Mouse (Mus musculus): ENCODE data around the gene Gm20388.
A peak's percentile ranks its signal among the peaks of the same experiment; 100 is the strongest.

The Gm20388 gene

GRCm38 (mm10) chr8:122635878-122636802 lies 2725.5 kb downstream of the Gm20388 start:
- no peak for DNase-seq (ENCODE audit: low read depth, low spot score)

DNA sequence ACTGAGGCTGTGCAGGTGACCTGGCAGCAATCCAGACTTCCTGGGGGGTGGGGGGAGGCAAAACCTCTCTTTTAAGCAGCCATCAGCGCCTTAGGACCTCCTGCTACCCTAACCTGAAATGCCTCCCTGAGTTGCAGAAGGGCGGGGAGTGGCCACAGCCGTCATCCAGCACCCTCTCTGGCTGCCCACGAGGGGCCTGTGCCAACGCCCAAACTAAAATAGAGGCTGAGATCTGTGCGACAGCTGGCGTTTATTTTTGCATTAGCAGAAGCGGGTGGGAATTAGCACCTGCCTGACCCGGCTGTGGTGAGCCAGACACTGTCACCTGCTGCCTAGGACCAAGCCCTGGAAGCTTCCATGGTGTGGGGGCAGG lies 2726.1 kb downstream of the Gm20388 start:
- no peak for DNase-seq (ENCODE audit: low read depth, low spot score)

DNA sequence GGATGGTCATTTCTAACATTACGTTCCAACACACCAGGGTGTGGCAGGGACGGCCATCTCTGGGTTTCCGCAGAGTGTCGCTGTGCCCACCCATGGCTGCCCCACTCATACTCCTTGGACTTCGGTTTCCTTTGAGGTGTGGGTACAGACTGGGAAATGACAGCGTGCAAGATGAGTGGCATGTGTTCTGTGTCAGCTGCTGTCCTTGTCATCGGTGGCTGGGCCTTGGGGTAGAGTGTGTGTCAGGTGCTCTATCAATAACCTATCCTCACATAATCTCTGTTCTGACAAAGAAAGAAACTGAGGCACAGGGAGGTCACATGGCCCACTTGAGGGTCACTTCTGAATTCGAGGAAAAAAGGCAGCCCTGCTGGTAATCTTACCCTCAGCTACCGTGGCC lies 2726.6 kb downstream of the Gm20388 start:
- no peak for DNase-seq (ENCODE audit: low read depth, low spot score)

GRCm38 (mm10) chr8:122638601-122639000 lies 2728.0 kb downstream of the Gm20388 start:
- DNase-seq (ENCODE audit: low read depth, low spot score): no peak

GRCm38 (mm10) chr8:122639521-122640248 lies 2729.0 kb downstream of the Gm20388 start:
- DNase-seq (ENCODE audit: low read depth, low spot score): no peak

DNA sequence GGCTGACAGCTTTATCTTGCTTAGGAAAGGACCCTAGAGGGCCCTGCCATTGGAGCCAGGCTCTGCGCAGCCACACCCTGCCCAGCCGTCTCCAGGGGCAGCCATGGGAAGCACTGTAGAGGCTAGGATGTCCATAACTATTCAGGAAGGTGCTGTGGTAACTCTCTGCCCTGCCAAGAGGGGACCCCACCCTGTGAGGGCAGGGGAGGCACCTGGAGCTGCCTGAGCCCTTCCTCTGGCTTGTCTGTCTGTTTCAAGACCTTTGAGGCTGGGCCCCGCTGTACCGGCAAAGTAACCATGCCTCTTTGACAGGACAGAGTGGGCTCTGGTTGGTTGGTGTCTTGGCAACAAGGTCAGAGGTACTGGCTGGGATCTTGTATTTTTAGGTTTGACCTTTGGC lies 2730.2 kb downstream of the Gm20388 start:
- no peak for DNase-seq (ENCODE audit: low read depth, low spot score)

DNA sequence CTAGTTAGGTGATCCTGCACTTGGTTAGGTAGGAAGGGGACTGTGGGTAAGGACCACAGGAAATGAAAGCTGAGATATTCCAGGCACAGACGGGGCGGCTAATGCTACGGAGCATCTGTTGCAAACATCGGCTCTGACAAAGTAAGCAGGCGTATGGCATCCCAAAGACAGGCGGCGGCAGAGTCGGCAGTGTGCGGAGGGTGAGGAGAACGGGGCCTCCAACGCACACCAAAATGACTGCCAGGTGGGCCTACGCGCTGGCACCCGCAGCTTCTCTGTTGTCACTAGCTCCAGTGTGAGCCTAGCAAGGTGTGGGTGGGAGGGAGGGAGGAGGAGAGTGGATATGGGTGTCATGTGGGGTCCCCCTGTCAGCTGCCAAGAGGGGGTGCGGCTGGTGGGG lies 2730.8 kb downstream of the Gm20388 start:
- no peak for DNase-seq (ENCODE audit: low read depth, low spot score)

DNA sequence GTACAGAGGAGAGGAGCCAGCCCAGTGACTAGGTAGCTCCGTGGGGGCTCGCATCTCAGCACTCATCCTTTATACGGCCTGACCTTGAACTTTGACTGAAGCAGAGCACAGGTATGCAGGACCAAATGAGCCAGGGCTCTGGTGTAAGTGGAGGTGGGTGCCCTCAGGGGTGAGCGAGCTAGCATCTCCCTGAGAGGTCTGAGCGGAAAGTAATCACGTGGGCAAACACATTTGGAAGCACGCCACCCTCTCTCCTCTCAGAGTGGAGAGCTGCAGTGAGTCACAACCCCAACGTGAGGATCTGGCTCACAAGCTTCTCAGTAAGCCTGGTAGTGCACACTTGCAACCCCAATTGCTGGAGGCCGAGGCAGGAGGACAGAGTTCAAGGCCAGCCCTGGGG lies 2731.4 kb downstream of the Gm20388 start:
- DNase-seq (ENCODE audit: low read depth, low spot score): no peak

DNA sequence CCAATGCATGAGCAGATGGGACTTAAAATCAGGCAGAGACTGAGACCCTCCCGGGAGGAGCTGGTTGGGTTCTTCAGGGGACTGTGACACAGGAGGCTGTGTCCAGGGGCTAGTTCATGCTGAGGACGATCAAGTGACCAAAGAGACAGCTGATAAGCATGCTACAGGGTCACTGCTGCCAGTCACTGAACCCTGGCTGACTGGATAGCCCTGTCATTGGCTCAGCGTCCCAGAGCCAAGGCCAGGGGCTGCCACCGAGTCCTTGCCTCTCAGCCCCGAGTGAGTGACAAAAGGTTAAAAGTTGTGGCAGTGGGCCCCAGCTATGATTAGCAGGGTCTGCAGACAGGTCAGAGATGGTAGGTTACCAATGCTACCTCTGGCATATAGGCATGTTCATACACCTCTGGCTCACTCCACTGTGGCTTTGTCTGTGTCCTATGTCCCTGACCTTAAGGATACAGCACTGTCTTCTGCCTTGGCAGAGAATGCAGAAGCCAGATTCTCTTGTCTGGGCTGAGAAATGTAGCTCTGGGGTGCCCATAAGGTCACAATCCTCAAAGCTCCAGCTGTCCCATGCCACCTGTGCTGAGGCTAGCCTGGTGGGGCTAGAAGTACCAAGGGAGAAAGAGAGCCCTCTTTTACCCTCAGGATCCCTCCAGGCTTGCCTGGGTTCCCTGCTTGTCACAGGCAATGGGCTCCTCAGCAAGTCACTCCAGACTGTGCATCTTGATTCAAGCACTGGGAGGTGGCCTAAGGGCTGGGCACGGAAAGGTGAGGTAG lies 2733.7 kb downstream of the Gm20388 start:
- DNase-seq (ENCODE audit: low read depth, low spot score): no peak

DNA sequence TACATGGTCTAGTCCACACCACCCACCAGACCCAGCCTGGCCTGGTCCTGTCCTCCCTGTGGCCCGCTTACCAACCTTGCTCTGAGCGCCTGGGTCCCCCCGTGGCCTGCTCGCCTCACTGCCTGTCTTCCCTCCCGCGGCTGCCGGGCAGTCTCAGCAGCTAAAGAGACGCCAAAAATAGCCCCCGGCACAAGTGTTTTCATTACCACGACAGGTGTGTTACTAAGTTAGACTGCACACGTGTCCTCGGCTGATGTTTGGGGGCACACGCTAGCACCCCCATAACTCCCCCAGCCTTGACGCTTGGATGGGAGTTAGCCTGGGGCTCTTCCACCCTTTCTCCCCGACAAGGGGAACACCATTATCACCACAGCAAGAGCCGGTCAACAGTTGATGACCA lies 2735.7 kb downstream of the Gm20388 start:
- DNase-seq (ENCODE audit: low read depth, low spot score): no peak

- no peak for DNase-seq (ENCODE audit: low read depth, low spot score)
Observed at GRCm38 (mm10) chr8:122648192-122648970, 2737.7 kb downstream of the Gm20388 start.

GRCm38 (mm10) chr8:122651326-122651921 lies 2740.8 kb downstream of the Gm20388 start:
- no peak for DNase-seq (ENCODE audit: low read depth, low spot score)

DNA sequence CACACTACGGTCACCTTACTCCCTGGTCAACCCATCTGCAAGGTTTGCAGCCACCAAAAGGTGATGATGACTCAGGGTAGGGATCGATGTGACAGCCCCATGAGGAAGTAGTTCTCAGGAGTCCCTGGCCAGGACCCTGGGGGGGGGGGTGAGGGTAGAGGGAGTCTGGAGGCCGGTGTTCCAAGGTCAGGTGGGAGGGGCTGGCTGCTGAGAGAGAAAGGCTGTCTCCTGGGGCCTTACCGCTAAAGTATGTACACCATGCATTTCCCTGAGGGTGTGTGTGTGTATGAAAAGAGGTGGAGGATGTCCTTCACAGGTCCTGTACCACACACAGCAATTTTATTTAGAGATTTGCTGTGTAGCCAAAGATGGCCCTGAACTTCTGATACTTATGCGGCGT lies 2742.0 kb downstream of the Gm20388 start:
- no peak for DNase-seq (ENCODE audit: low read depth, low spot score)

DNA sequence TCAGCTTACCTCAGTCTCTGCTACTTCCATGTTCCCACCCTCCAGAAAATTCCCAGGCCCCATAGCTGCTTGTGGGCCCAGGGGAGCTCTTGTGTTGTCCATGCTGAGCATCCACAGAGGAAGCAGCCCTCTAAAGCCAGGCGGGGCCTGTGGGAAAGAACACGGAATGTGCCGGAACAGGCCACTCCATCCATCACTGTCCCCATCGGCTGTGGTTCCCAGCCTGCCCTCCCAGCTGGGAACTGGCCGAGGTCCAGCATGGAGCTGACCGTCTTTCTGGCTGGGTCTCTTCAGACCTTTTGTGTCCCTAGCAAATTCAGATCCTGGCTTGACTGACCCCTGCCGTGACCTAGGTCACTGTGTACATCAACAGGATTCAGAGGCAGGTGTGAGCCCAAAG lies 2744.1 kb downstream of the Gm20388 start:
- DNase-seq (ENCODE audit: low read depth, low spot score): no peak

DNA sequence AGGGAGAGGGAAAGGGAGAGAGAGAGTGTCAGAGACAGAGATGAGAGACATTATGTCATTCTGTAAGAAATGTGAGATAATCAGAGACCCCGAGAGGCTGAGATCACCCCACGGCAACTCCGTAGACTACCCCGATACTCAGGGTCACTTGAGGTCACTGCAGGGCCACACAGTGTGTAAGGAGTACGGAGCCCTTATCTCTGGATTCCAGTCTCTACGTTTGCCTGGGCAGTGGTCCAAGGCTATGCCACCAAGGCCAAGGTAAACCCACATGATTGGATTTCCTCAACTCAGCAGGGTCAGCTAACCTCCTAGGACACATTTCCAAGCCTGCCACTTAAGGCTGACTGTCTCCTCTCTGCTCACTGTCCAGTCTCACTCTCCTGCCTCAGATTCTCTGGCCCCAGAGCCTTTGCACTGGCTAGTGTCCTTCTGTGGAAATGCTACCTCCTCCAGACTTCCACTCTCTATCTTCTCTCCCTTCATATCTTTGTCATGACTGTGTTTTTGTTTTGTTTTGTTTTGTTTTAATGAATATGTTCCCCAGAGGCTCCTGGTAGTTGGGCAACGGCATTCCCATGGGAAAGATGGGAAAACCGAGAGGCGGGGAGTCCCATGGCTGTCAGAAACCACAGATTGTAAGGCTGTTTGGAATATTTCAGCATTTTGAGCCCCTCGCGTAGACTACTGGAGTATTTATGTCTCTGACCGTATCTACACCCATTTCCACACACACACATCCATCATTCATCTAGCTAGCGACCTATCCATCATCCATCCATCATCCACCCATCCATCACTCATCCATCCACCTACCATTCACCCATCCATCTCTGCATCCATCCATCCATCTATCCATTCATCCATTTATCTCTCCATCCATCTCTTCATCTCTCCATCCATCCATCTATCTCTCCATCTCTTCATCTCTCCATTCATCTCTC lies 2745.7 kb downstream of the Gm20388 start:
- no peak for DNase-seq (ENCODE audit: low read depth, low spot score)

- no peak for DNase-seq (ENCODE audit: low read depth, low spot score)
Observed at GRCm38 (mm10) chr8:122658149-122658806, 2747.6 kb downstream of the Gm20388 start.

DNA sequence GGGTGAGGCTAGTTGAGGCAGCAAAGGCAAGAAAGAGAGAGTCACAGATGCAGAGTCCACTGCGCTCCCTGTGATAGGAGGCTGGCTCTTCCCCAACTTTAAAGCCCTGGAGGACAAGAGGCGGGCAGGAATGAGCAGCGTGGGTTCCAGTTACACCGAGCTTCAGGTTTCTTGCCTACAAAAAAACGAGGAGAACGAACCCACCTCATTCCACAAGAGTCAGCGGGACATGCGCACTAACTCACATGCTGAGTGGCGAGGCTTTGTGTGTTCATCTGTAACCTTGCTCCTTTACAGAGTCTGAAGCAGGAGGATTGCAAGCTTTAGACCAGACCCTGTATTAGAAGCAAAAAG lies 2748.1 kb downstream of the Gm20388 start:
- no peak for DNase-seq (ENCODE audit: low read depth, low spot score)

GRCm38 (mm10) chr8:122660022-122660421 lies 2749.4 kb downstream of the Gm20388 start:
- peak; percentile 18 for DNase-seq (ENCODE audit: low read depth, low spot score)

DNA sequence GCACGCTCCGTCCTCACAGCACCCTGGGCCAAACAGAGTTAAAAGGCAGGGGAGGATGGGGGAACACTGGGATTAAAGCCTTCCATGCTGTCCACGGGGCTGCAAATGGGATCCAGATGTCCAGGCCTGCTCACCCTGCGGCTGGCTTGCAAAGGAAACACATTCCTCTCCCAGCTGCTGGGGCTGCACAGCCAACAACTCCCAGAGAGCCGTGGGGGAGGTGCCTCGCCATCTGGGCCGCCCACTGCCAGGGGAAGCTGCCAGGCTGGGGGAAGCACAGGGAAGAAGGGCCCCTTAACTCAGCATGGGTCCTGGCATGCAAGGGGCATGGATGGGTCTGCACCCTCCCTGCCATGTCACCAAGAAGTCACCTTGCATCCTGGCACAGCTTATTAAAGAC lies 2750.5 kb downstream of the Gm20388 start:
- DNase-seq (ENCODE audit: low read depth, low spot score): no peak

Measured in CD4-positive helper T cell, adult 2 months (primary cell).